Comparison of ENCODE assay signal across 20 mouse cellular contexts in the genomic region with DNA sequence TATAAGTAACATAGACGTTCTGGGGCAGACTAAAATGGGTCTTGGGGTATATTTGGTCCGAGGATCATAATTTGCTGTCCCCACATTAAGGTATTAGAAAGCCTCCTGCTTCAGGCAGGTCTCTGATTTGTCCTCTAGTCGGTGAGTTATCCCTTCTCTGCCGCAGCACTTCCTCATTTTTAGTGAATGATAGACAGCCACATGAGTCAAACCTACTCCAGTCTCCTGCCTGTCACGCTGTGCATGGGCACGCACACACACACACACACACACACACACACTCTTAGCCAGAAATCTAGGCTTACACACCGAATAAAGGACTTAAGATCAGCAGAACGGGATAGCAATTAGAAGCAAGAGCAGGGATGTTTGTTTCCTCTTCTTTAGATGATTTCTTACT. TPM values are rescaled to one million over a fixed set of nuclear protein-coding genes. Genes with fewer than 3 reads are reported as not detected.
DNase-seq lines count a peak whose midpoint lies in the region; ATAC-seq lines count a peak whose summit lies in the region.
"Had no signal": no experiment of that assay in that cellular context is flagged by ENCODE, and none has a peak within 500 bp of the region (broad histone marks: within the 10 kb centered on the region; RNA-seq: fewer than 3 reads in every experiment).

No protein-coding gene starts in this region.

- peak; percentile 72 for ATAC-seq in megakaryocyte, adult 5-6 weeks (ENCODE audit: poor library complexity, severe bottlenecking)
- ATAC-seq: forebrain, embryonic 13.5 days; forebrain, postnatal 0 days; intestine, embryonic 15.5 days had no signal

- intact Hi-C loops in heart, postnatal 25 days (cut with DNase I), result no loop called here

- H3K36me3 ChIP-seq in splenic B cell, adult 2 months (ENCODE audit: control insufficient read depth, insufficient read depth, low read length, poor library complexity, severe bottlenecking), result no peaks in the 10 kb centered on the region
- H3K36me3 ChIP-seq: heart, embryonic 10.5 days; hindbrain, embryonic 10.5 days; intestine, embryonic 15.5 days had no signal

- no peaks in the 10 kb centered on the region; the same call in 1 of the 2 replicates for H3K27me3 ChIP-seq in splenic B cell, adult 2 months (ENCODE audit: control insufficient read depth, insufficient read depth, low read length, poor library complexity, severe bottlenecking)
- H3K27me3 ChIP-seq: forebrain, embryonic 13.5 days; intestine, embryonic 15.5 days had no signal

- DNase-seq in B cell, adult 2 months, result peak; percentile 42 to 50
- peak; percentile 53 for DNase-seq in MEL-GATA-1-ER (ENCODE audit: extremely low read depth, low read depth)
- peak; percentile 52 for DNase-seq in splenic B cell, adult 2 months (ENCODE audit: low read depth, low spot score)
- DNase-seq in heart, postnatal 25 days (ENCODE audit: low spot score), result no peak
- DNase-seq in thymus, adult 18-20 months, result no peak
- no peak for DNase-seq in adrenal gland, adult (ENCODE audit: inconsistent age in 2 of 2, low spot score in 1 of 2)
- DNase-seq: adrenal gland, postnatal 14 days; cerebellum, adult 11-12 months; cerebellum, adult 9-10 months; cerebellum, postnatal 25 days; forebrain, postnatal 0 days; gastrocnemius, postnatal 14 days; heart, postnatal 10 days had no signal

RNA-seq across cellular contexts. Expression of a gene that starts 21.6 kb away (rescaled TPM):
- 2.1 and 4.8 TPM in 2 replicates for total RNA-seq in megakaryocyte, adult 5-6 weeks (2015)
- 1.6 and 2.9 TPM in 2 replicates for total RNA-seq in megakaryocyte, adult 5-6 weeks (2017)
- total RNA-seq in heart, postnatal 25 days (2021), result 10 to 100 TPM; 24.6 to 34.6 TPM

RNA-seq across cellular contexts. Expression of a gene that starts 34.8 kb away (rescaled TPM):
- total RNA-seq in megakaryocyte, adult 5-6 weeks (2015), result not detected in 2 replicates
- total RNA-seq in megakaryocyte, adult 5-6 weeks (2017), result not detected in 2 replicates
- not detected for total RNA-seq in heart, postnatal 25 days (2021)
- total RNA-seq: adrenal gland, adult 18-20 months; adrenal gland, postnatal 14 days; ES-E14; forebrain, postnatal 0 days; gastrocnemius, postnatal 14 days; heart, postnatal 10 days had no signal

Comparison
In these comparisons a context has a peak if more than half of its experiments do, and no peak if none do; other contexts are left out.
1. DNase-seq: peak in B cell, adult 2 months (2 of 2), MEL-GATA-1-ER (single experiment) and splenic B cell, adult 2 months (single experiment); none in heart, postnatal 25 days (single experiment), thymus, adult 18-20 months (0 of 2) and adrenal gland, adult (0 of 2).
2. RNA of a gene that starts 21.6 kb away (total RNA-seq): 24.6 to 34.6 TPM in heart, postnatal 25 days; 1.6 to 4.8 TPM in megakaryocyte, adult 5-6 weeks; every median in the first group is over 4 times any median in the second.